Mouse (Mus musculus): ENCODE data around the gene Cacna1c.
"Not testable (repeated sequence)": the region's sequence is repeated elsewhere in the genome, so short reads cannot be mapped to it uniquely, and the experiment has no call there.

The Cacna1c gene

GRCm38 (mm10) chr6:118594833-118595680 is 601.2 kb downstream of the Cacna1c start:
- DNase-seq (ENCODE audit: low spot score in 2 of 2): no peak

GRCm38 (mm10) chr6:118594070-118594469 is 602.1 kb downstream of the Cacna1c start:
- DNase-seq (ENCODE audit: low spot score in 2 of 2): no peak

- peak; percentile 10 to 37 for DNase-seq (ENCODE audit: low spot score in 2 of 2)
These were observed 602.7 kb downstream of the Cacna1c start for GRCm38 (mm10) chr6:118593377-118594061.

GRCm38 (mm10) chr6:118592662-118593376 is 603.4 kb downstream of the Cacna1c start:
- no peak for DNase-seq (ENCODE audit: low spot score in 2 of 2)

DNA sequence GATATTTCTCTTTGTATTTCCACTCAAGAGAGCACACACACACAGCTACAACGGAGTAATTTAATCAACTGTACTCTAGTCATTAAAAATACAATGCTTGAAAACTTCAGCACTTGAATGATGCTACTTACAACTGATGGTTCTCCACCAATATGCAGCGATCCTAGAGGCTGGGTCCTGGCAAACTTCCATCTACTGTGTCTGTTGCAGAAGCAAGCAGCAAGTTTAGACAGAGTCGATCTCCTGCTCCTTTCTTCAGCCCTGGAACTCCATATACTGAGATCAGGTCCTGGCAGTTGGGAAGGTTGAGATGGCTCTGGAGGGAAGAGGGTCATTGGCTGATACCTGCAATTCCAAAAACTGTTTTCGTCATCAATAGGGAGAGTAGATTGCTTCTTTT is 617.5 kb downstream of the Cacna1c start:
- DNase-seq (ENCODE audit: low spot score in 2 of 2): not testable (repeated sequence)

GRCm38 (mm10) chr6:118574351-118574750 is 621.9 kb downstream of the Cacna1c start:
- no peak for DNase-seq (ENCODE audit: low spot score in 2 of 2)

GRCm38 (mm10) chr6:118567816-118568215 is 628.4 kb downstream of the Cacna1c start:
- DNase-seq (ENCODE audit: low spot score in 2 of 2): no peak

DNA sequence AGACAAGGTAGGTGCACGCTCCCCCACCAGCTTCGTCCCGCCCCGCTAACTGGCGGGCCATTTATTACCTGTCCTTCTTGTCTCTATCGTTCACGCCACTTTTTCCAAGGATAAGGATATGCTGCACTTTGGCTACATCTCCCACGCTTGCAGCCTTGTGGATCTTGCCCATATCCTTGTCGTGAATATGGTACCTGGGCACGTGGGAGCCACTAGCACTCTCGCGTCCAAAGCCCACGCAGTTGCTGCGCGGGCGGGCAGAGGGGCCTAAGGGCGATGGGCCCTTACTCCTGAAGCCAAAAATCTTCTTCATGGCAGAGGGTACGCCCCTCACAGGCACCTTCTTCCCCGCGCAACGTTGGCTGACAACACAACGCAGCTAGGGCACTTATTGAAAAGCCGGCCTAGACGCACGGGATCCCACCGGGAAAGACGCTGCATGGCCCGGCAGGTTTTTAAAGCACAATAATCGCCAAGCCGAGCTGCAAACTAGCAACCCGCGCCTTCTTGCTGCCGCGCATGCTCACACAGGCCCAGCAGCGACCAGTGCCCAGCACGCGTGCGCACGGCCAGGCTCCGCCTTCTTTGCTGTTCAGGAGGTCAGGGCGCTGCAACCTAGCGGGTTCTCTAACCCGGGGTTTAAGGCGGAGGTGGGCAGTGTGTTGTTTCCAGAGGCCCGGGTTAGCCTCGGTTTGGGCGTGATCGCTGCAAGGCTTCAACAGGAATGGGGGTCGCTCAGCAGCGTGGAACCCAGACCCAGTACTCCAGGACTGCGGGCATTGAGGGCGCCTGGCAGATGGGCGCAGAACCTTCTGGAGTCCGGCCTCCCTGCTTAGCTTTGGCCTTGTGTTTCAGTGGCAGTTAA is 634.2 kb downstream of the Cacna1c start, which contains the start of gene Ankrd26:
TSS of gene Ankrd26 (minus strand) at position 482 of the 865 bp plus-strand sequence.
- DNase-seq (ENCODE audit: low spot score in 2 of 2): peak; percentile 93 to 94

GRCm38 (mm10) chr6:118561225-118561624 is 635.0 kb downstream of the Cacna1c start:
- DNase-seq (ENCODE audit: low spot score in 2 of 2): no peak

DNA sequence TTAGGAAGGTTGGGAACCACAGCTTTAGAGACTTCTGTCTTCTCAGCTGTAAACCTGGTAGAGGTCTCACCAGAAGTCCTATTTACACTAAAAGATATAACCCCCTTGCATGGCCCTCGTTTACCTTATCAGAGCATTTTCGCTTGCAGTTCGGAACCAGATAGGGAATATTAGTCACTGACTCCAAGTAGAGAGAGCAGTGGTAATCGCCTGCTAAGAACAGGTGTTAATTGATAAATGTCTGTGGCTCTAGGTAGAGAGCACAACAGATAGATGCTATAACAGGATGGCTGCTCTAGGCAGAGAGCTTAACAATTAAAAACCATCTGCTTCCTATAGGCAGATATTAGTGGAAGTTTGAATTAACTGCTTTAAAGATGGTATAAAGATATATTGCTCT is 657.6 kb downstream of the Cacna1c start:
- DNase-seq (ENCODE audit: low spot score in 2 of 2): no peak

Measured in urinary bladder, postnatal 36 days (tissue).